Mouse (Mus musculus): ENCODE measurements around the gene Mapk8ip2. TPM values are rescaled to one million over a fixed set of nuclear protein-coding genes. Genes with fewer than 3 reads are reported as not detected.
A peak's percentile ranks its signal among the peaks of the same experiment; 100 is the strongest.

Gene Mapk8ip2
- polyA plus RNA-seq, 1 experiment from 2014 or later = 3.4 TPM

DNA sequence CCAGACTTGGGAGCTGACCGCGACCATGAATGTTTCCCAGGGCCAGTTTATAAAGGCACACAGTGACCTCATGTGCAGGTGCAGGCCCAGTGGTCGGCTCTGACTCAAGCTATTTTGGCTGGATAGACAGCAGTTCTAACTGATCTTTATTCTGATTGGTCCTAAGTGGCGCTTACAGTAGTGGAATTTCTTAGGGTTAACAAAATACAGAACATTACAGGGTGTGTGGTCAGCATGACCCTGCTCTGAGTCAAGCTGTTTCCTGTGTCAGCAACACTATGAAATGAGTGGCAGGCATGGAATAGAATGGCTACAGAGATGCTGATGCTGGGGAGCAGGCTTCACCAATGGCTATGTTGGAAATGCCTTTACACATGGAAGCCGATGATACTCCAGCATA, 17.8 kb upstream of the Mapk8ip2 start:
- WGBS = 87% methylated on average over 5 of the region's 5 CpGs
- ATAC-seq = no peak

DNA sequence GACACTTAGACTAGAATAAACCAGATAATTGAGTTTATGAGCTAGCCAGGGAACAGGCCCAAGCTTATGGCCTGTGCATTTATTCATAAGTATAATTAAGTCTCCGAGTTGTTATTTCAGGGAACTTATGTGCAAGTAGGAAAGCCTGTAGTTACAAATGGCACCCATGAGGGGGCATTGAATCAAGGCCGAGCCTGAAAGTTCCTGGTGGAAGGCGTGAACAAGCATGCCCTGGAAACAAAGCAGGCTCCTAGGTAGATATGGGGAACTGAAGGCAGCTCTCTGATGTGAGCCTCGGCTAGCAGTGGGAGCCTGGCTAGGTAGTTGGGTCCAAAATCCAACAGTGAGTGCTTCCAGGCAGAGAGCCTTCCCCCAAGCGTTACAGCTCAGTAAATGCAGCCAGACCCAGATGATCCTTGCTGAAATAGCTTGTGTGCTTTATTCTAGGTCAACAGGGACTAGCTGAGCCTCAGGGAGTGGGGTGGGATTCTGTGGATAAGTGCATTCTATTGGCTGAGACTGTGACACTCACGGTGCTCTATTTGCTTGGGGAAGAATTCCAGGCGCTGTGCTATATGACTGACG, 11.1 kb upstream of the Mapk8ip2 start:
- Histone ChIP-seq H3K4me1 (ENCODE audit: control insufficient read depth, insufficient read depth, low read length) (no peaks in the 10 kb centered on the region), H3K36me3 (ENCODE audit: control insufficient read depth, insufficient read depth, low read length) (no peaks in the 10 kb centered on the region), H3K27ac (ENCODE audit: low read length) (no peak overlapping the region), H3K4me3 (ENCODE audit: low read length) (no peak overlapping the region), H3K9ac (ENCODE audit: low read depth, low read length) (no peak overlapping the region), H3K9me3 (ENCODE audit: control insufficient read depth, low read length) (no peaks in the 10 kb centered on the region), H3K4me2 (ENCODE audit: low read depth, low read length) (no peak overlapping the region), H3K27me3 (replicated peaks; ENCODE audit: control insufficient read depth, insufficient read depth, low read length) (no peaks in the 10 kb centered on the region)
- ATAC-seq = no peak
- 42% methylated on average over 8 of the region's 8 CpGs for WGBS

More for the DNA sequence above, 17.8 kb upstream of the Mapk8ip2 start:
- H3K27ac ChIP-seq (ENCODE audit: low read length) = no peak overlapping the region
- no peak overlapping the region for H3K4me3 ChIP-seq (ENCODE audit: low read length)
- no peaks in the 10 kb centered on the region for H3K27me3 ChIP-seq (replicated peaks; ENCODE audit: control insufficient read depth, insufficient read depth, low read length)
- H3K36me3 ChIP-seq (ENCODE audit: control insufficient read depth, insufficient read depth, low read length) = no peaks in the 10 kb centered on the region
- no peak overlapping the region for H3K9ac ChIP-seq (ENCODE audit: low read depth, low read length)
- H3K4me1 ChIP-seq (ENCODE audit: control insufficient read depth, insufficient read depth, low read length) = peaks cover 4% of the 10 kb centered on the region; the same call in 1 of the 2 replicates
- no peaks in the 10 kb centered on the region for H3K9me3 ChIP-seq (ENCODE audit: control insufficient read depth, low read length)
- H3K4me2 ChIP-seq (ENCODE audit: low read depth, low read length) = no peak overlapping the region

DNA sequence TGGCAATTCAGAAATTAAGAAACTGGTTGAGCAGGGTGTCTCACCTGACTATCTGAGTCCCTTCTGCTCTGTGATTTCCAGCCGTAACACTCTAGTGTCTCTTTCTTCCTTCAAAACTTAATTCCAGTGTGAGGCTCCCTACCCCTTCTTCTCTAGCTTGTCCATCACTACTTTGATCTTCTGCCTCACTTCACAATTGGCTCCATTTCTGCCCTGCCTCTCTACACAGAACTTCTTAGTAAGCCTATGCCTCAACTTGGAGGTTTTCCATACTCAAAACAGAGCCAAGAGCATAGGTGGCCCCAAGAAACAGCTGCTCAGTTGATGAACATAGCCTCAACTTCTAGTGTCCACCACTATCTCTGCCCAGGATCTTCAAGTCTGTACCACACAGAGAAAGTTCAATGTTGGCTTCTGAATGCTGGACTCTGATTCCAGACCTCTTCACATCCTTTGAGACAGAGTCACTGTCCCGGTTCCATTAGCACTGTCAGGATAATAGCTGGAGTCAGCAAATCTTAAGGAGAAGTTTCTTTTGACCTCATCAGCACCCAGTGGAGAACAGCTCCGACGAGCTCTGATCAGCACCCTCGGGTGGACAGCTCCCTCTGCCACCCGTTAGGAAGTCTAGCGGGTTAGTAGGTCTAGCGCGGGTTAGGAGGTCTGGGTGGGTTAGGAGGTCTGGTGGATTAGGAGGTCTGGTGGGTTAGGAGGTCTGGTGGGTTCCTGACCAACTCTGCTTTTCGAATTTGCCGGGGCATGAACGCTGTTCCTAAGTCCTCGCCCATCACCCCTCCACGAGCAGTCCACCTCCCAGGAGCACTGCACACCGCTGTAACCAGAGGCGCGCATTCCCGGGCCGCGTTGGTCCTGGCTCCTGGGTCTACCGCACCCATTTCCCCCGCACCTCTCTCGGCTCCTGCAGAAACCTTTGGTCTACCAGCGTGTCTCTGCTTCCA, 528 bp upstream of the Mapk8ip2 start:
- Histone ChIP-seq H3K27ac (ENCODE audit: low read length) (no peak overlapping the region), H3K4me3 (ENCODE audit: low read length) (peak overlapping the region; percentile 52), H3K27me3 (replicated peaks; ENCODE audit: control insufficient read depth, insufficient read depth, low read length) (peaks cover 25% of the 10 kb centered on the region), H3K4me2 (ENCODE audit: low read depth, low read length) (peak overlapping the region; percentile 84), H3K9ac (ENCODE audit: low read depth, low read length) (no peak overlapping the region), H3K4me1 (ENCODE audit: control insufficient read depth, insufficient read depth, low read length) (peaks cover 11% of the 10 kb centered on the region), H3K9me3 (ENCODE audit: control insufficient read depth, low read length) (no peaks in the 10 kb centered on the region), H3K36me3 (ENCODE audit: control insufficient read depth, insufficient read depth, low read length) (no peaks in the 10 kb centered on the region)
- peak; percentile 79 for ATAC-seq
- 5% methylated on average over 23 of the region's 24 CpGs for WGBS

DNA sequence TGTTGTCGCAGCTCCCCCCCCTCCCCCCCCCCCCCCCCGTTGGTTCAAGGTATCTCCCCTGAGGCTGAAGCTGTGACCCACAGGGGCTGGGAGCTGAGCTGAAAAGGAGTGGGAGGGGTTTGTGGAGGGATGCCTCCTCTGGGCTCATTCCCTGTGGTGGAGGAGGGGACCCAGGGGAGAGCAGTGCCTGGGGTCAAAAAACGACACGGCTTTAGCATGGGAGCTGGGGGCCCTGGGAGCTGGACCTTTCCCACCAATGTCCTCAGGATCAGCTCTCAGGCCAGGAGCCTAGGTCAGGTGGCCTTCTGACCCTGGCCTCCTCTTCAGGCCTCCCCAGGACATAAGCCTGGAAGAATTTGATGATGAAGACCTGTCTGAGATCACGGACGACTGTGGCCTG, 1.1 kb downstream of the Mapk8ip2 start:
- Histone ChIP-seq H3K9me3 (ENCODE audit: control insufficient read depth, low read length) (no peaks in the 10 kb centered on the region), H3K27ac (ENCODE audit: low read length) (no peak overlapping the region), H3K4me3 (ENCODE audit: low read length) (peak overlapping the region; percentile 52; the same call in 1 of the 2 replicates), H3K27me3 (replicated peaks; ENCODE audit: control insufficient read depth, insufficient read depth, low read length) (peaks cover 25% of the 10 kb centered on the region), H3K4me2 (ENCODE audit: low read depth, low read length) (peak overlapping the region; percentile 84; the same call in 1 of the 2 replicates), H3K9ac (ENCODE audit: low read depth, low read length) (no peak overlapping the region), H3K36me3 (ENCODE audit: control insufficient read depth, insufficient read depth, low read length) (no peaks in the 10 kb centered on the region), H3K4me1 (ENCODE audit: control insufficient read depth, insufficient read depth, low read length) (peaks cover 11% of the 10 kb centered on the region)
- no peak for ATAC-seq
- WGBS = 24% methylated on average over 5 of the region's 6 CpGs

DNA sequence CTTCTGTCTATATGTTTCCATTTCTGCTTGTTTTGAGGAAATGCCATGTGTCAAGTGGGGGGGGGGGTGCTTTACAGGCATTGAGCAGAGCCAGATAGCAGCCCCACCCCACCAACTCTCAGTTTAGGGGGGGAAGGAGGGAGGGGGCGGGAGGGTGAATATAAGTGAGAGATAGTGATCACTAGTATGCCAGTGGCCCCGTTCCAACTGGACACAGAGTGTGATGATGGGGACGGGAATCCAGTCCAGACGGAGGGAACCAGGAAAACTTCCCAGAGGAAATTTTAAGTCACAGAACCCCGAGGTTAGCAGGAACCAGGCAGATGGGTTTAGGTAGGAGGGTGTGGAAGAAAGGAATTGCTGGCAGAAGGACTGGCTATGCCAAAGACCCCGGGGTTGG, 1.9 kb downstream of the Mapk8ip2 start:
- no peak for ATAC-seq
- H3K4me1 ChIP-seq (ENCODE audit: control insufficient read depth, insufficient read depth, low read length) = peaks cover 11% of the 10 kb centered on the region
- no peaks in the 10 kb centered on the region for H3K9me3 ChIP-seq (ENCODE audit: control insufficient read depth, low read length)
- no peak overlapping the region for H3K27ac ChIP-seq (ENCODE audit: low read length)
- H3K4me2 ChIP-seq (ENCODE audit: low read depth, low read length) = no peak overlapping the region
- no peak overlapping the region for H3K9ac ChIP-seq (ENCODE audit: low read depth, low read length)
- H3K4me3 ChIP-seq (ENCODE audit: low read length) = no peak overlapping the region
- no peaks in the 10 kb centered on the region for H3K36me3 ChIP-seq (ENCODE audit: control insufficient read depth, insufficient read depth, low read length)
- WGBS = 64% methylated on average over 6 of the region's 6 CpGs
- H3K27me3 ChIP-seq (replicated peaks; ENCODE audit: control insufficient read depth, insufficient read depth, low read length) = peaks cover 25% of the 10 kb centered on the region

DNA sequence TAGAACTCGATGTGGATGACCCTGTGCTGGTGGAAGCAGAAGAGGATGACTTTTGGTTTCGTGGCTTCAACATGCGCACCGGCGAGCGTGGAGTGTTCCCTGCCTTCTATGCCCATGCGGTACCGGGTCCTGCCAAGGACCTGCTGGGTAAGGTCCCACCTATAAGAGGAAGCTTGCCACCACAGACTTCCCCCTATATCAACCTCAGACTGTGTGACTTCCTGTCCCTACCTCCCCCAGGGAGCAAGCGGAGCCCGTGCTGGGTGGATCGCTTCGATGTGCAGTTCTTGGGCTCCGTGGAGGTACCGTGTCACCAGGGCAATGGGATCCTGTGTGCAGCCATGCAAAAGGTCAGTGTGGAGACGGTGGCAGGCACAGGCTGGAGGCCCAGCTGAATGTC, 5.2 kb downstream of the Mapk8ip2 start:
- H3K9me3 ChIP-seq (ENCODE audit: control insufficient read depth, low read length) = no peaks in the 10 kb centered on the region
- ATAC-seq = no peak
- no peak overlapping the region for H3K4me2 ChIP-seq (ENCODE audit: low read depth, low read length)
- 91% methylated on average over 15 of the region's 15 CpGs for WGBS
- no peaks in the 10 kb centered on the region for H3K36me3 ChIP-seq (ENCODE audit: control insufficient read depth, insufficient read depth, low read length)
- peaks cover 6% of the 10 kb centered on the region for H3K4me1 ChIP-seq (ENCODE audit: control insufficient read depth, insufficient read depth, low read length)
- H3K27me3 ChIP-seq (replicated peaks; ENCODE audit: control insufficient read depth, insufficient read depth, low read length) = peaks cover 16% of the 10 kb centered on the region
- no peak overlapping the region for H3K27ac ChIP-seq (ENCODE audit: low read length)
- no peak overlapping the region for H3K9ac ChIP-seq (ENCODE audit: low read depth, low read length)
- no peak overlapping the region for H3K4me3 ChIP-seq (ENCODE audit: low read length)

DNA sequence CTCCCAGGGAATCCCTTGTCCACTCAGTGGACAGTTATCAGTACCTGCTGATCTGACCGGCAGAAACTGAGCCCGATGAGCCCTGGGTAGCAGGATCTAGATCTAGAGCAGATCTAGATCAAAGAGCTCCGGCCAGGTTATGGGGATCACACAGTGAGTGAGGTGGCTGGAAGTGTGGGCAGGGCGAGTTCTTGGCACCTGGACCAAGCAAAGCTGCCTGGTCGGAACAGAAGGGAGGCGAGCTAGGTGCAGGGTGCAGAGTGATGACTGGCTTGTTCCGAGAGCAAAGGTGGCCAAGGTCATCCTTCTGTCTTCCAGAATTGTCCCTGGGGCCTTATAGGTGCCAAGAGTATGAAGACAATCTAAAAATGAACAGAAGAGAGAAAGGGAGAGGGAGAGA, 6.1 kb downstream of the Mapk8ip2 start:
- H3K4me2 ChIP-seq (ENCODE audit: low read depth, low read length) = no peak overlapping the region

DNA sequence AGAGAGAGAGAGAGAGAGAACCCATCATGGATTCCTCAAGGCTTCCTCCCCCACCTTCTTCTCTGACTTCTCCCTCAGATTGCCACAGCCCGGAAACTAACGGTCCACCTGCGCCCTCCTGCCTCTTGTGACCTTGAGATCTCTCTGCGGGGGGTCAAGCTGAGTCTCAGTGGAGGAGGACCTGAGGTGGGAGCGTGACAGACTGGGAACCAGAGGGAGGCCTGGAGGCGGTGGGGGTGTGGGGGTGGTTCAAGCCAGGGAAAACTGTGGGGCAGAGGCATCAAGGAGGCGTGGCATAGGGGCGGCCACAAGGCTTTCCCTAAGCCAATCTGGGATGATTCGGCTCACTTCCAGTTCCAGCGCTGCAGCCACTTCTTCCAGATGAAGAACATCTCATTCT, 6.6 kb downstream of the Mapk8ip2 start:
- no peak for ATAC-seq
- no peak overlapping the region for H3K9ac ChIP-seq (ENCODE audit: low read depth, low read length)
- no peaks in the 10 kb centered on the region for H3K4me1 ChIP-seq (ENCODE audit: control insufficient read depth, insufficient read depth, low read length)
- H3K27me3 ChIP-seq (replicated peaks; ENCODE audit: control insufficient read depth, insufficient read depth, low read length) = peaks cover 8% of the 10 kb centered on the region; the same call in 1 of the 2 replicates
- WGBS = 64% methylated on average over 10 of the region's 10 CpGs
- H3K36me3 ChIP-seq (ENCODE audit: control insufficient read depth, insufficient read depth, low read length) = no peaks in the 10 kb centered on the region
- H3K9me3 ChIP-seq (ENCODE audit: control insufficient read depth, low read length) = no peaks in the 10 kb centered on the region
- H3K4me3 ChIP-seq (ENCODE audit: low read length) = no peak overlapping the region
- no peak overlapping the region for H3K4me2 ChIP-seq (ENCODE audit: low read depth, low read length)
- H3K27ac ChIP-seq (ENCODE audit: low read length) = no peak overlapping the region

More for the DNA sequence above, 6.1 kb downstream of the Mapk8ip2 start:
- WGBS = 81% methylated on average over 7 of the region's 7 CpGs
- ATAC-seq = no peak
- H3K27ac ChIP-seq (ENCODE audit: low read length) = no peak overlapping the region
- H3K27me3 ChIP-seq (replicated peaks; ENCODE audit: control insufficient read depth, insufficient read depth, low read length) = peaks cover 10% of the 10 kb centered on the region; the same call in 1 of the 2 replicates
- no peaks in the 10 kb centered on the region for H3K36me3 ChIP-seq (ENCODE audit: control insufficient read depth, insufficient read depth, low read length)
- H3K9ac ChIP-seq (ENCODE audit: low read depth, low read length) = no peak overlapping the region
- H3K9me3 ChIP-seq (ENCODE audit: control insufficient read depth, low read length) = no peaks in the 10 kb centered on the region
- H3K4me1 ChIP-seq (ENCODE audit: control insufficient read depth, insufficient read depth, low read length) = no peaks in the 10 kb centered on the region
- no peak overlapping the region for H3K4me3 ChIP-seq (ENCODE audit: low read length)

DNA sequence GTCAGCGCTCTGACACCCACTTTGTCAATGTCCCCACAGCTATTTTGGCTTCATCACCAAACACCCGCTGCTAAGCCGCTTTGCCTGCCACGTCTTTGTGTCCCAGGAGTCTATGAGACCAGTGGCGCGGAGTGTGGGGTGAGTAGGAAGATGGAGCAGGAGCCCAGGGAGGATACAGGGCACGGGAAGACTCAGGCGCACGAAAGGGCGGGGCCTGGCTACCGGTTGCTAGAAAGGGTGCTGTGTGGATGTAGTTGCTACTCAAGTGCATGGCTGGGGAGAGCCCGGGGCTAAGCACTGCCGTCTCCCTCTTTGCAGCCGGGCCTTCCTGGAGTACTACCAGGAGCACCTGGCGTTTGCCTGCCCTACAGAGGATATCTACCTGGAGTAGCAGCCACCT, 7.6 kb downstream of the Mapk8ip2 start:
- WGBS = 79% methylated on average over 15 of the region's 15 CpGs
- H3K4me3 ChIP-seq (ENCODE audit: low read length) = no peak overlapping the region
- no peak overlapping the region for H3K4me2 ChIP-seq (ENCODE audit: low read depth, low read length)
- H3K27ac ChIP-seq (ENCODE audit: low read length) = no peak overlapping the region
- H3K4me1 ChIP-seq (ENCODE audit: control insufficient read depth, insufficient read depth, low read length) = no peaks in the 10 kb centered on the region
- peaks cover 7% of the 10 kb centered on the region; the same call in 1 of the 2 replicates for H3K27me3 ChIP-seq (replicated peaks; ENCODE audit: control insufficient read depth, insufficient read depth, low read length)
- no peak for ATAC-seq
- H3K36me3 ChIP-seq (ENCODE audit: control insufficient read depth, insufficient read depth, low read length) = no peaks in the 10 kb centered on the region
- no peaks in the 10 kb centered on the region for H3K9me3 ChIP-seq (ENCODE audit: control insufficient read depth, low read length)
- no peak overlapping the region for H3K9ac ChIP-seq (ENCODE audit: low read depth, low read length)
